Mouse (Mus musculus): ENCODE measurements at regions not wholly inside any gene's neighbourhood (a gene's known extent, or its start where the extent isn't known, plus 50 kb on each side); places are given as distances from the start of the nearest gene placed in this dataset.

DNA sequence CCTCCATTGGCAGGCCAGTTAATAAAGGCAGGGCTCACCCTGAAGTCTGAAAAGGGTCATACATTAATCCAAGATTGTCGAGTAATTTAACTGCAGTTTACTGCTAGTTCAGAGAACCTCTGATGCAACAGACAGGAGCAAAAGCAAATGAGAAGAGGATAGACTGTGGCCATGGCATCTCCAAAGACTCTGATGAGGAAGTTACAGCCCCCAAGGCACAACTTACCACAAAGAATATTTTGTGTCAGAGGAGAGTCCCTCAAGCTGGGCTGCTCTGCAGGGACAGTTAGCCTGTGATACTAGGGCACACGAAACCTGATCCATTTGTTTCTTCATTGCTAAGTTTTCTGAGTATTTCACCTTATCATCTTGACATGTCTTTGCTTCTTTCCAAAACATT is 130.9 kb upstream of the Sesn3 start:
- TF ChIP-seq CTCF (IDR thresholded peaks at IDR 0.05; ENCODE audit: low read depth) (no peak), EP300 (IDR thresholded peaks at IDR 0.05; ENCODE audit: low read depth) (no peak)
